Mouse (Mus musculus) kidney, adult 8-10 months (tissue): ENCODE measurements at regions not wholly inside any gene's neighbourhood (a gene's known extent, or its start where the extent isn't known, plus 50 kb on each side); places are given as distances from the start of the nearest gene placed in this dataset.

Experiments used
- DNase-seq, 2 experiments: peaks; one replicate each; pipeline ENCODE4 v3.0.0; 2022

DNA sequence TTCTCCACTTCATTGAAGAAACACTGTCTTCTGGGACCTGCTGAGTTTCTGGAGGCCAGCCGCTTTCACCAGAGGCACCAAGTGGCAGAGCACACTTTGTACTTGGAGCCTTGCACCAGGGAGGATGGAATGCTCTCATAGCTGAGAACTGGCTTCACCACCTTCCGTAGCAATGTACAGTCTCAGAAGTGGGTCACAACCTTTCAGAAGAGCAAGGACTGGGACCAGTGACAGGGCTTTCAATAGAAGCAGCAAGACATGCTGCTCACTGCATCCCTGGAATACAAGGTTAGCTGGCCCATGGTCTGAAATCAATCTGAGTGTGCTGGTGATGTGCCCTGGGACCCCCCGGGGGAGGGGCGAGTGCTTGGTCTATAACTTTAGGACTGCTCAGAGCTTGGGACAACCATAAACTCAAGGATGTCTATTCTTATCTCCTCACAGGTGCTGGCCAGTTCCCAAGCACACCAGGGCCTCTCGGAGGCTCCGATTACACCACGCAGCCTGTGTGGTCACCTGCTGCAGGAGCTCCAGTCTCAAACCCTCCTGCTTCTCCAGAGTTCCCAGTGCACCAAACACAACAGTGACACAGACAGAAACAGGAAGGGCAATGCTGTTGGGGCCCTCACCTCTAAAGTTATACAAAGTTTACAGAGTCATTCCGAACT is 114.4 kb upstream of the Tmem45b start:
- DNase-seq, result no peak

DNA sequence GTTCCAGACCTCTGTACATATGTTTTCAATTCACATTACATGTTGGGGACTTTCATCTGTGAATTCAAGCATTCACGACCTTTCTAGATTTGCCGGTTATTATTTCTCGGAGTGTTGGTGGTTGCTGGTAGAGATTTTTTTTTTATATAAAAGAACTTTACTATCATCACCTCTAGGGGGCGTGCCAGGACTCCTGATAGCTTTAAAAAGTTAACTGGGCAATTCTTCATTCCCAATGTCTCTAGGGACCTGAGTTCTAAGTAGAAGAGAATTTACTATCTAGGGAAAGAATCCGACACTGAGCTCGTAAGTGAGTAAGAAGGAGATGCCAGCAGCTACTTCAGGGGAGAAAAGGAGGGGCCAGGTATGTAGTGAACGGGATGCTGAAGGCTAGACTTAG is 112.8 kb upstream of the Tmem45b start:
- peak in 1 of 2 experiments; percentile 28 for DNase-seq

DNA sequence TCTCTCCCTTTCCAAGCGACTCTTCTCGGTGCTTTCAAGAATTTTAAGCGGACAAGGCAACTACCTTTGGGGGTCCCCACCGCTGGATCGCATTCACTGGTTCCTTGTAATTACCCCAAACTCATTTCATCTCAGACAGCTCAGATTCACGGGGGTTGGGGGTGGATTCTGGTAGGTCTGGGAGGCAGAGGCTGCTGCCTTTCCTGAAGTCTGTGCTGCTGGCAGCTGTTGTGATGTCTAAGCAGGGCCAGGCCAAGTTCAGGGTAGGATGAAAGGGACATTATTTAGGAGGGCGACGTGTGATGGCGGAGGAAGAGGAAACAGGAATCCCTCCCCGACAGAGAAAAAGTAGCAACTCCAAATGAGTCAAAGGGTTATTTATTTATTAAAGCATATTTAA is 102.8 kb upstream of the Tmem45b start:
- DNase-seq, result no peak

DNA sequence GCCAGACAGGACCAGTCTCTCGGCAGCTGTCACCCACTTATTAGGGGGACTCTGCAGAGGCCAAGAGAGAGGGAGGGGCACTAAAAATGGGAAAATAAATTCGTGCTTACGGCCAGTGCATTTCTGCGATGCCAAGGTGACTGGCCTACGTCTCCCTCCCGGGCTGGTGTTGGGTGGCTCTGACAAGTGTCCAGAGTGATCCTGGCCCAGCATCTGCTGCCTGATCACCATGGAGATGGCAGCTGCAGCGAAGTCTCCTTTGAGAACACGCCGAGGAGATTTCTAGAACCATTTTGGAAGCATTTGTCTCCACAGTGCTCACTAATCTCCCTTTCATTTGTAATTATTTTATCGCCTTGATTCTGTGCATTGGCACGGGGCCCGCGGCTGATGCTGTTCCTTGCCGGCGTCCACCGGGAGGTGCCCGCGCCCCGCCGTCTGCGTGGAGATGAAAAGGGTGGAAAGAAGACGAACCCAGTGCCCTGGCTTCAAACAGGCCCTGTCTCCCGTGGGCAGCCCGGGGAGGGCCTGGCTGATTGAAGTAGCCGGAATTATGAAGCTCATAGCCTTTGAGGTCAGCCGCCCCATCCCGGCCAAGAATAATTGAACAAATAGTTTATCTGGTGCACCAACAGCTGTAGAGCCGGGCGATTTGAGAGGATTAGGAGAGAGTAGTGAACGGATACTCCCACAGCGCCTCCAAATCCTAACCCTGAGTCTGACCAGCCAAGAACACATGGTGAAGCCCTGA is 102.2 kb upstream of the Tmem45b start:
- DNase-seq, result no peak

DNA sequence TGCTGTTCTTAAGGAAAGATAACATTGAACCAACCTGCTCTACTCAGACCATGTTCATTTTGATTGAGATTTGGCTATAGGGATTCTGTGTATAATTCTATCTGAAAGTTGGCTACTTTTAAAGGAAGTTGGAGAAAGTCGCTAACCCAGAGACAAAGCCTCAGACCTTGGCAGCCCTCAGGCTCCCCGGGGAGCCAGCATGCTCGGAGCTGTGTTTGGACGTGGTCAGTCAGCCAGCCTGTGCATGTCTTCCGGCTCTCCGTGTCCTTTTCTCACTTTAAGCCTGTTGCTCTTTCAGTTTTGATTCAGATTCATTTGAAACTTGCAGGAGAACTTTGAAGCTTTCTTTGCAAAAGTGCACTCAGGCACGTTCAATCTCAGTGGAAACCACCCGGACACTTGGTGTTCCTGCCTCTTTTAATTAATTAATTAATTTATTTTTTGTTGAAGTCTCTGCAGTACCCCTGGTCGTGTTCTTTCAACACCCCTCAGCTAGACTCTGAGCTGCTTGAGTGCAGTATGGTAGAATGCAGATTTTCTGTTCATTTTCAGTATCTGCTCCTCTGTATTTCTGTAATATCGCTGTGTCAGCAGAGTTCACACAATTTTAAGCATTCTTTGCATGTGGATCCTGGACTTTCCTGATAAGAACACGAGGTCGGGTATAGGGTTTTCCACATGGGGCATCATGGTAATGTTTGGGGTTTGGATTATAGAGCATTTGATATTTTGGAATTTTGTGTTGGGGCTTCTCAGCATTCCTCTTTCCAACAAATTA is 100.9 kb upstream of the Tmem45b start:
- peak in 1 of 2 experiments; percentile 24 for DNase-seq

DNA sequence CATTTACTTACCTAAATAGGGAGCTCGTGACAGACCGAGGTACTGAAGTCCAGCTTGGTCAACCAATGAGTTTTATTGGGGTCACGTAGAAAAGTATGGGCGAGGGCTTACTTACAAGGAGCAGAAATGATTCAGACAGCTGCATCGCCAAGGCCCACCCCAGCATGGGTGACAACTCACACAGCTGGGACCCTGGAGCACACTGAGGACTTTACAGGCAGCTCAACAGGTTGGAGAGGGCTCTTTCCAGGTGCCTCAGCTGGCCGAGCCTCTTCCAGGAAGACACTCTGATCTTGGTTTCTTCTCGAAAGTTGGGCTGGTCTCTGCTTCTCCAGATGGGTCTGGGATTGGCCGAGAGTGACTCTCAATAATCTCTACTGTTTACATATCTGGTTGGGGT is 99.3 kb upstream of the Tmem45b start:
- no peak for DNase-seq

DNA sequence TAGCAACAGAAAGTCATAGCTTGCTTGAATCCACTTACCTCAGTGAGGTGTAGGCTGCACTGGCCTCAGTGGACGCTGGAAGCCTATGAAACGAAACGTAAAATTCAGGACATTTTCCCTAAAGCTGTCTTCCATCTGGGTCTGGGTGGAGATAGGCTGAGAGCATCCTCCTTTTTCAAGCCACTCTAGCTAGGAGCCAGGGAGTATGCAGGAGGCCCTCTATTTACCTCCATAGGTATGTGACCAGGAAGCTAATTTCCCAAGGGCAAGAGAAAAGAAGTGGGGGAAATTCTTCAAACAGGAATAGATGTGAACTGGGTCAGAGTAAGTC is 95.9 kb upstream of the Tmem45b start:
- DNase-seq, result no peak

DNA sequence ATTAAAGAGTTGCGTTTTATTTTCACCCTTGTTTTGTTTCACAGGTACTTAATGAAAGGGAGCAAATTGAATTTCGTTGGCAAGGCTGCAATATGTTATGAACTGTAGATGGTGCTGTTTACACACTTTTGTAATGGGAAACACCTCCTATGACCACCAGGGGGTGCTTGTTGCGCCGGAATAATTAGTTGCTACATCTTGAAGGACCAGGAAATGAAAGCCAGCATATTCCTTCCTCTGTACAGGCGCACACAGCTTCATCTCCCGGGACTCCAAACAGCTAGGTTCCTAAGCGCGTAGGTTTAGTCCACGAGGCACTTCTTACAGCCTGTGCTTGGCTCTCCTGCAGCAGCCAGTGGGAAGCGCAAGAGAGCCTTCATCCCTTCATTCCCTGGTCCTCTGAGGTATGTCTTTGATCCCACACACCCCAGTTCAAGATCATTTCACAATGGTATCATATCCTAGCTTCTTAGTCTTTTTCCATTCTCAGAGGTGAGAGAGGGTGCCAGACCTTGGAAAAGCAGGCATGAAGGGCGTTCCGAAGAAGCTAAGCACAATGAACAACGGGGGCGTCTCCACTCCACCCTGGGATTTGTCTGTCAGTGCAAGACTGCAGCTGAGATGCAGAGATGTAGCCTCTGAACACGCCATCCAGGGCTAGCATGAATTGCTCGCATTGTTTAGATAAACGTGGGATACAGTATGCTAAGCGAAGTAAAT is 95.4 kb upstream of the Tmem45b start:
- peak; percentile 73 to 83 for DNase-seq

DNA sequence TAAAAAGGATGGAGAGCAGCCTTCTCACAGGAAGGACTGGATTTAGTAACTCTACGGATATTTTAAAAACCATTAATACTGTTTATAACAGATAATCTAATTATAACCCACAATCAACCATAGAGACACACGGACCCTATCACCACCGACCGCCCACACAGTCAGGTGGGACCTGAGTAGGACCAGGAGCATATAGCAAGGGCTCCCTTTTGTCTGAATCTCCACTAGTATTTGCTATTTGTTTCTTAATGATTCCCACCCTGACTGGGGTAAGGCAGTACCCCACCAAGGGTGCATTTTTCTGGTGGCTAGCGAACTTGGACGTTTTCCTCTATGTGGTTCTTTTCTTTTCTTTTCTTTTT is 79.4 kb upstream of the Tmem45b start:
- no peak for DNase-seq

DNA sequence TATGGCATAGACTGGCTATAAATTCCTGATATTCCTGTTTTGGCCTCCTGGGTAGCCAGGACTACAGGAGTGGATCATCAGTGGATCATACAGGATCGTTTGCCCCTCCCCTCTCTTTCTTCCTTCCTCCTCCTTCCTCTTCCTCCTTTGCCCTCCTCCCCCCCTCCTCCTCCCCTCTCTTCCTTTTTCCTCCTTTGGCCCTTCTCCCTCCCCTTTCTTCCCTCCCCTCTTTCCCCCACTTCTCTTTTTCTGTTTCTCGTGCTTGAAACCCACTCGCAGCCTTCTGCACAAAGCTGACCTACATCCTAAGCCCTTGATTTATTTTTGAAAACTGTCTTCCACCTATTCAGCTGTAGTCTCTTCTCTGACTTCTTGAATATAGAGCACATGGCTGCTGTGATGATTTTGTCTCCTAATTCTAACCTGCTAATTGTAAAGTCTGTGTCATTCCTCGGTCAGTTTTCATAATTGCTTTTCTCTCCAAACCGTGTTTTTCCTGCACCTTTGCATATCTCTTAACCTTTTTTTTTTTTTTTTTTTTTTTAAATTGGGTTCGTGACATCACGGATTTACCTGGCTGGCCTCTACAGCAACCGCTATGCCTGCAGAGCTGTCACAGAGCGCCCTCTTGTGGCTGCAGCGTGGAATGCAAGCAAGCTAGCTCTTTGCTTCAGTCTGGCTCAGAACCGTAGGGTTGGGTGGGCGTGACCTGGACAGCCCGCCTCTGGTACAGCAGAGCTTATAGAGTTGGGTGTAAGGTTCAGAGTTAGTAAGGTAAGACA is 78.8 kb upstream of the Tmem45b start:
- DNase-seq, result peak; percentile 66 to 84

DNA sequence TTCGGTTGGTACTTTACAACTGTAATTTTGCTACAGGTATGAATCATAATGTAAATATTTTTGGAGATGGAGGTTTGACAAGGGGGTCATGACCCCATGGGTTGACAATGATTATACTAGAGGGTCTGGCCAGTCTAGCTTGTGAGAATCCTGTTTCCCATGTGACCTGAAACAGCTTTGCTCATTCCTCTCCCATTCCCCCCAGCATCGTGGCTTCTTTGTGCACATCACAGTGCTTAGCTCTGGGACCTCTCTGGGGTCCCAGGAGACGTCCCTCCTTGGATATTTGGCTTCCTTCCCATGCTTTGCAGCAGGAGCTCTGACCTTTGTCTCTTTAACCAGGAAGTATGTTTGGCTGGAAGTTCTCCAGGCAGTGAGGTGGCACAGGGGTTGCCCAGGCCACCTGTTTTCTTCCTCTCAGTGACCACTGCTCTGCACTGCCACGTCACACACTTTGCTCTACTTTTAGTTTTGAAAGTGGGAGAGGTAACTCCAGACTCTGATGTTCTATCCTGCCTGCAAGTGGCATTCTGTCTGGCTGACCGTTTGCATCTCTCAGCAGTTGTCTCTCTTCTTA is 77.4 kb upstream of the Tmem45b start:
- peak; percentile 50 to 58 for DNase-seq

DNA sequence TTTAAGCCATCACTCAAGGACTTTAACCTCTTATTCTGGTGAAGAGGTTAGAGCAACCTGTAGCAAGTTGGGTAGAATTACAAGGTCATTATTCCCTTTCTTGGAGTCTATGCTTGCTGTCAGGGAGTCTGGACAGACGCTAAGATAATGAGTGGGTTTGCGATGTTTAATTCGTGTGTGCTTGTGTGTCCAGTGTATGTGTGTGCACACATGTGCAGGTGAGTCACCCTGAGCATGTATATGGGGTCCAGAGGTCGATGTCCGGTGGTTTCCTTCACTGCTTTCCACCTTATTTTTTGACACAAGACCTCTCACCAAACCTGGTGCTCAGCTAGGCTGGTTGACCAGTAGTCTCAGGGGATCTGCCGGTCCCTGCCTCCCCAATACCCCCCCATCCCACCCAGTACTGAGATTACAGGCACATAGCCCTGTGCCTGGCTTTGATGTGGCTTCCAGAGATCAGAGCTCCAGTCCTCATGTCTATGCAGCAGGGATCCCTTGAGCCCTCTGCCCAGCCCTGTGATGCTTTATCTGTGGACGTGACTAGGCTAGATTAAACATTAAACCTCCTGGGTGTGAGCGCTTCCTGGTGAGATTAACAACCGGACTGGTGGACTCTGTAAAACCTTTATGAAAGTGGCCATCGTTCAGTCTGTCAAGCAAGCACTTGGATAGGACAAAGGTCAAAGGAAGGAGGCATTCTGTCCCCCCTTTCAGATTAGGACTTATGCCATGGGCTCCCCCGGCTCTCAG is 74.4 kb upstream of the Tmem45b start:
- DNase-seq, result peak; percentile 52 to 69

DNA sequence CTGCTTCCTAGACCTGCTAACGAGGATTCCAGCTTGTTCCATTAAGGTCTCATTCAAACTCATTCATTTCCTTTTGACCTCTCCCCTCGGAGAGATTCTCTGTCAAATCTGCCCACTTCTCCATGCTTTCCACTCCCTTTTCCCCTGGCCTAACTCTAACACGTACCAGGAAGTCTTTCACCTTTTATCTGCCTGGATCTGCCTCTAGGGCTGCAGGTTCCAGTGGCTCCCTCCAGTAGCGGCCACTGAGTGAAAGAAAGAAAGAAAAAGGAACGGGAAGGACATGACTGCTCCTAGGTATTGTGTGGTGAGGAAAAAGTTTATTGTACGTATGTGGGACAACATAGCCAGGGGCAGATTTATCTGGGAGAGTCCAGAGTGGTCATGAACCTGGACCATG is 64.8 kb upstream of the Tmem45b start:
- no peak for DNase-seq

DNA sequence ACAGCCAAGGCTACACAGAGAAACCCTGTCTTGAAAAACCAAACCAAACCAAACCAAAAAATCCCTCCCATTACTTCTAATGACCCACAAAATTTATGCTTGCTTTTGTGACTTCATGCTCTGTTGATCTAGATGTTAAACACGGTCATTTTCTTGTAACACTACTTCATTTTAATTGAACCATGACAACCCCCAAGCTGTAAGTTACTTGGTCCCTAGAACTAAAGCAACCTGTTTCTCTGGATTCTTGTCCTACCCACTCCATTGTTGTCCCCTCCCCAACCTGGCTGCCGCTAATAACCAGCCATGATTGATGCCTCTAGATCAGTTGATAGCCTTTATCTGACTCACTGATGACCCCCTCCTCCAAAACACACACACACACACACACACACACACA is 63.0 kb upstream of the Tmem45b start:
- peak in 1 of 2 experiments; percentile 2 for DNase-seq
